In the genomic region with DNA sequence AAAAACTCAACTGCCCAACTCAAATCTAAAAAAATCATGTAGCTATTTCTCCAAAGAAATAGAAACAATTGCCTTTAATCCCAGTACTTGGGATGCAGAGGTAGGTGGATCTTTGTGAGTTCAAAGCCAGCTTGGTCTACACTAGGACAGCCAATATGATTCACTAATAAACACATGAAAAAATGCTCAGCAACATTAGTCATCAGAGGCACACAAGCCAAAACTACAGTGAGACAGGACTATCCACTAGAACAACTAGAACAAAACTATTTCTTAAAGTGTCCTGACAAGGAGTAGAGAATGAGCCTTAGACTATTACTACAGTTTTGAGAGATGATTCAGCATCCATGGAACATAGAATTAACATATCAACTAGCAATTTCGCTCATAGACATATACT, we compare ENCODE assay signal across 32 mouse cellular contexts. TPM values are rescaled to one million over a fixed set of nuclear protein-coding genes. Genes with fewer than 3 reads are reported as not detected.
DNase-seq lines count a peak whose midpoint lies in the region; ATAC-seq lines count a peak whose summit lies in the region.
"Had no signal": no experiment of that assay in that cellular context is flagged by ENCODE, and none has a peak within 500 bp of the region (broad histone marks: within the 10 kb centered on the region; RNA-seq: fewer than 3 reads in every experiment).

No protein-coding gene starts in this region.

- 93% methylated on average over 1 of the region's 1 CpGs for WGBS in forebrain, embryonic 13.5 days

- H3K9ac ChIP-seq in forebrain, embryonic 13.5 days, result no peak overlapping the region
- H3K9ac ChIP-seq: embryonic facial prominence, embryonic 13.5 days; embryonic facial prominence, embryonic 15.5 days; forebrain, embryonic 12.5 days; forebrain, embryonic 15.5 days; forebrain, postnatal 0 days had no signal

- DNase-seq in 3T3-L1 (ENCODE audit: low read depth, low spot score) (peak; percentile 74), adipocyte (ENCODE audit: low spot score) (peak; percentile 52)
- DNase-seq in Muller cell, postnatal 12 days (ENCODE audit: inconsistent ontology term), result peak; percentile 11
- DNase-seq in layer of hippocampus, postnatal 25 days (ENCODE audit: extremely low spot score in 1 of 2, low spot score in 1 of 2), result no peak
- DNase-seq: adrenal gland, adult 2 months; adrenal gland, postnatal 10 days; adrenal gland, postnatal 25 days; B cell, adult 2 months; cerebellum, adult 11 months; cerebellum, adult 18-20 months; cerebellum, adult 8-10 months; cerebellum, adult 9-11 months; cerebellum, postnatal 14 days; cerebellum, postnatal 36 days; embryo, embryonic 11 days; forebrain, postnatal 0 days had no signal

- no peak overlapping the region for H3K4me3 ChIP-seq in forebrain, embryonic 13.5 days
- H3K4me3 ChIP-seq: embryonic facial prominence, embryonic 13.5 days; embryonic facial prominence, embryonic 15.5 days; erythroblast, embryonic 14.5 days; forebrain, embryonic 10.5 days; forebrain, embryonic 12.5 days; forebrain, embryonic 15.5 days had no signal

- no peaks in the 10 kb centered on the region for H3K27me3 ChIP-seq in forebrain, embryonic 13.5 days
- H3K27me3 ChIP-seq: CH12.LX; embryonic facial prominence, embryonic 13.5 days; embryonic facial prominence, embryonic 15.5 days; forebrain, embryonic 12.5 days; forebrain, embryonic 15.5 days; Patski had no signal

- no peak for ATAC-seq in forebrain, embryonic 13.5 days
- ATAC-seq: activated CD4-positive, CD25-positive, alpha-beta regulatory T cell, adult 4 months; CD4-positive, CD25-positive, alpha-beta regulatory T cell, adult 4 months; forebrain, embryonic 15.5 days; forebrain, postnatal 0 days; Patski had no signal

- H3K27ac ChIP-seq in forebrain, embryonic 13.5 days, result no peak overlapping the region
- H3K27ac ChIP-seq: embryonic facial prominence, embryonic 13.5 days; embryonic facial prominence, embryonic 15.5 days; forebrain, embryonic 10.5 days; forebrain, embryonic 12.5 days; forebrain, embryonic 15.5 days had no signal

- no peak overlapping the region for H3K4me2 ChIP-seq in forebrain, embryonic 13.5 days
- H3K4me2 ChIP-seq: embryonic facial prominence, embryonic 13.5 days; embryonic facial prominence, embryonic 15.5 days; forebrain, embryonic 12.5 days; forebrain, embryonic 15.5 days had no signal

- no peaks in the 10 kb centered on the region for H3K4me1 ChIP-seq in forebrain, embryonic 13.5 days
- H3K4me1 ChIP-seq: embryonic facial prominence, embryonic 13.5 days; embryonic facial prominence, embryonic 15.5 days; forebrain, embryonic 10.5 days; forebrain, embryonic 15.5 days had no signal

- peaks cover 41% of the 10 kb centered on the region for H3K36me3 ChIP-seq in forebrain, embryonic 13.5 days (ENCODE audit: poor library complexity, severe bottlenecking)

- no peaks in the 10 kb centered on the region for H3K9me3 ChIP-seq in forebrain, embryonic 13.5 days (replicated peaks)
- H3K9me3 ChIP-seq: embryonic facial prominence, embryonic 13.5 days; embryonic facial prominence, embryonic 15.5 days; forebrain, embryonic 10.5 days; forebrain, embryonic 12.5 days; forebrain, embryonic 15.5 days had no signal

RNA-seq across cellular contexts. Expression of a gene that starts 15.4 kb away (rescaled TPM):
- 1 to 10 TPM; 2.4 to 2.7 TPM for total RNA-seq in layer of hippocampus, postnatal 25 days (2021)
- 0.35 and 0.49 TPM in 2 replicates for polyA plus RNA-seq in forebrain, embryonic 13.5 days (2015; fragmentation: Nextera tagmentation; extraction: Ambion mirVana)

RNA-seq across cellular contexts. Expression of a gene that starts 17.9 kb away (rescaled TPM):
- under 1 TPM in 1 of 2 experiments, not detected in 1; 0.15 TPM for total RNA-seq in layer of hippocampus, postnatal 25 days (2021)
- polyA plus RNA-seq in forebrain, embryonic 13.5 days (2015; fragmentation: Nextera tagmentation; extraction: Ambion mirVana), result 0.05 TPM in 2 replicates
- total RNA-seq: adrenal gland, adult 2 months; CH12.LX; common myeloid progenitor, adult 5-6 weeks; forebrain, postnatal 0 days had no signal
- polyA plus RNA-seq: activated CD4-positive, CD25-positive, alpha-beta regulatory T cell, adult 4 months; CD4-positive, CD25-positive, alpha-beta regulatory T cell, adult 4 months; embryonic facial prominence, embryonic 11.5 days; embryonic facial prominence, embryonic 13.5 days; embryonic facial prominence, embryonic 15.5 days; erythroblast, embryonic 14.5 days; forebrain, embryonic 10.5 days; forebrain, embryonic 12.5 days; forebrain, postnatal 0 days; G1E had no signal

RNA-seq across cellular contexts. Expression of a gene that starts 22.3 kb away (rescaled TPM):
- 100 to 1,000 TPM; 103 to 114 TPM for total RNA-seq in layer of hippocampus, postnatal 25 days (2021)
- 85.6 and 101 TPM in 2 replicates for polyA plus RNA-seq in forebrain, embryonic 13.5 days (2015; fragmentation: Nextera tagmentation; extraction: Ambion mirVana)

RNA-seq across cellular contexts. Expression of a gene that starts 22.3 kb away (rescaled TPM):
- not detected for total RNA-seq in layer of hippocampus, postnatal 25 days (2021)
- polyA plus RNA-seq in forebrain, embryonic 13.5 days (2015; fragmentation: Nextera tagmentation; extraction: Ambion mirVana), result not detected in 2 replicates
- total RNA-seq: adrenal gland, adult 2 months; adrenal gland, postnatal 10 days; adrenal gland, postnatal 25 days; adrenal gland, postnatal 4 days; CH12.LX; common myeloid progenitor, adult 5-6 weeks; forebrain, postnatal 0 days; G1E had no signal
- polyA plus RNA-seq: activated CD4-positive, CD25-positive, alpha-beta regulatory T cell, adult 4 months; adrenal gland, adult 2 months; brain, embryonic 14.5 days; CD4-positive, CD25-positive, alpha-beta regulatory T cell, adult 4 months; embryonic facial prominence, embryonic 11.5 days; embryonic facial prominence, embryonic 15.5 days; erythroblast, embryonic 14.5 days; forebrain, embryonic 12.5 days; forebrain, embryonic 15.5 days; forebrain, postnatal 0 days; G1E had no signal

RNA-seq across cellular contexts. Expression of a gene that starts 35.1 kb away (rescaled TPM):
- 10 to 100 TPM; 26.3 to 32.1 TPM for total RNA-seq in layer of hippocampus, postnatal 25 days (2021)
- 48.9 and 54.6 TPM in 2 replicates for polyA plus RNA-seq in forebrain, embryonic 13.5 days (2015; fragmentation: Nextera tagmentation; extraction: Ambion mirVana)

Comparison
In these comparisons a context has a peak if more than half of its experiments do, and no peak if none do; other contexts are left out.
1. DNase-seq: peak in 3T3-L1 (single experiment), Muller cell, postnatal 12 days (single experiment) and adipocyte (single experiment); none in layer of hippocampus, postnatal 25 days (0 of 2).